Mouse (Mus musculus) mammary gland, adult 2 months (tissue): ENCODE measurements around the gene Slc27a4. TPM values are rescaled to one million over a fixed set of nuclear protein-coding genes. Genes with fewer than 3 reads are reported as not detected.

Experiments
- polyA plus RNA-seq: library from polyadenylated mRNA; depleted of rRNA; stranded (reverse); fragments of >200 nt; gene quantifications from 2 replicates; pipeline ENCODE4 v1.2.3, GENCODE M21; 2012; ENCODE audit warnings: low replicate concordance; rRNA removed

Slc27a4 gene
- 42.1 and 42.9 TPM in 2 replicates for polyA plus RNA-seq

GRCm38 (mm10) chr2:29802075-29802826 lies at the start of gene Slc27a4:
TSS of gene Slc27a4 (plus strand) at chr2:29802634.

GRCm38 (mm10) chr2:29787104-29787917 lies 15.1 kb upstream of the Slc27a4 start, which contains the start of gene Coq4:
TSS of gene Coq4 (plus strand) at chr2:29787493.

GRCm38 (mm10) chr2:29787937-29788681 lies 14.3 kb upstream of the Slc27a4 start, which contains the start of gene Trub2:
TSS of gene Trub2 (minus strand) at chr2:29788502.

GRCm38 (mm10) chr2:29820025-29820817 lies 17.8 kb downstream of the Slc27a4 start, which contains the start of gene Urm1:
TSS of gene Urm1 (plus strand) at chr2:29820075.

Other genes with a start within 250 kb of the Slc27a4 start
- gene Rapgef1, start 182.9 kb upstream of the Slc27a4 start, polyA plus RNA-seq: 83.7 and 86.3 TPM in 2 replicates
- gene Gm13420, start 50.9 kb upstream of the Slc27a4 start, polyA plus RNA-seq: 0.24 and 0.56 TPM in 2 replicates
- not detected in 2 replicates for gene Gm13547, start 43.3 kb upstream of the Slc27a4 start, polyA plus RNA-seq
- 45.0 and 78.6 TPM in 2 replicates for gene Coq4, start 15.1 kb upstream of the Slc27a4 start, polyA plus RNA-seq
- 46.3 and 62.8 TPM in 2 replicates for gene Trub2, start 14.1 kb upstream of the Slc27a4 start, polyA plus RNA-seq
- 43.2 and 50.1 TPM in 2 replicates for gene Urm1, start 17.4 kb downstream of the Slc27a4 start, polyA plus RNA-seq
- 30.0 and 31.6 TPM in 2 replicates for gene Cercam, start 66.5 kb downstream of the Slc27a4 start, polyA plus RNA-seq
- gene Odf2, start 86.6 kb downstream of the Slc27a4 start, polyA plus RNA-seq: 25.4 and 34.9 TPM in 2 replicates
- 20.4 and 44.5 TPM in 2 replicates for gene Gle1, start 132.8 kb downstream of the Slc27a4 start, polyA plus RNA-seq
- 135 and 171 TPM in 2 replicates for gene Sptan1, start 162.9 kb downstream of the Slc27a4 start, polyA plus RNA-seq
- gene Wdr34, start 246.2 kb downstream of the Slc27a4 start, polyA plus RNA-seq: 21.4 and 26.6 TPM in 2 replicates